Mouse (Mus musculus) mesoderm, embryonic 11.5 days (tissue): ENCODE results near the gene A730071L15Rik.

ENCODE experiments used
- DNase-seq: peaks from one replicate; pipeline ENCODE4 v3.0.0-alpha.2; 2012; ENCODE audit warnings: low read depth, low spot score

The A730071L15Rik gene

DNA sequence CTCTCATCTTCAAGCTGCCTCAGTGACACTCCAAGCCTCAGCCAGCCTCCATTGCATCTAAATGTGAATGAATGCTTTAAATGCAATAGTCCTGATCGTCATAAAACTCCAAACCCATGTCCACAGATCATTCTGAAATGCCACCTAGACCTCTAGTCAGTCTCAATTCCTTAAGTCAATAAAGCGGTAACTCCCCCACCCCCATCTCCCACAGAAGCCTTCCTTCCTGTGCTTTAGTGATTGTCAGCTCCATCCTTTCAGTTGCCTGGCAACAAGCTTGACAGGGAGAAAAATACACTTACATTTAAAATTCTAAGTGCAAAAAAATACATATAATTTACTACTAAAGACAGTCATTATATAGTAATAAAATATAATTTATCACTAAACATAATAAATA lies 16.6 kb upstream of the A730071L15Rik start:
- no peak for DNase-seq

DNA sequence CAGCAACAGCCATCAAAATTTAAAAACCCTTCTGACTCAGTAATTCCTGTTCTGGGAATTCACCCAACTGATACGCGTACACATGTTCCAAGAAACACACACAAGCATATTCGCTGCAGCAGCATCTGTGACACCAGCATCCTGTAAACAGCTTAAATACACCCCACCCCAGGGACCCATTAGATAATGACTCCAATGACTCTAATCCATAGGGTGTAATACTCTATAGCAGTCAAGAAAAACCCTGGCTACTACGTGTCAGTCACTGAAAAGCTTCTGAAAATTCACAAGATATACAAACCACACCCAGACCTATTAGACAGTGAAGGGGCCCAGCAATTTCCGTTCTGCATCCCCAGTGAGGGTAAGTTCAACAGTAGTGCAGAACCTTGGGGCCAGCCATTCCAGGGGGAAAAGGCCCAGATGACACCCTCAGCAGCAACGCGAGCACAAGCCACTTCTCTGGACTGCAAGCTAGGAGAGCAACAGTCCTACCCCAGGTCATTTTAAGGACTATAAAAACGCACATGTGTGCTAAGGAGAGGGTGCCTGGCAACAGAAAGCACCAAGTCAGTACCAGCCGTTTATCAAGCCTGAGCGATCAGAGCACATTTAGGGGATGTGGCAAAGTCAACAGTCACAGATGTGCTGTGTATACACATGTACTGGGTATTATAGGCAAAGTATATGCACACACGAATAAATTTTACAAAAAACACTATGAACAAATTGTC lies 15.5 kb upstream of the A730071L15Rik start:
- DNase-seq: no peak

DNA sequence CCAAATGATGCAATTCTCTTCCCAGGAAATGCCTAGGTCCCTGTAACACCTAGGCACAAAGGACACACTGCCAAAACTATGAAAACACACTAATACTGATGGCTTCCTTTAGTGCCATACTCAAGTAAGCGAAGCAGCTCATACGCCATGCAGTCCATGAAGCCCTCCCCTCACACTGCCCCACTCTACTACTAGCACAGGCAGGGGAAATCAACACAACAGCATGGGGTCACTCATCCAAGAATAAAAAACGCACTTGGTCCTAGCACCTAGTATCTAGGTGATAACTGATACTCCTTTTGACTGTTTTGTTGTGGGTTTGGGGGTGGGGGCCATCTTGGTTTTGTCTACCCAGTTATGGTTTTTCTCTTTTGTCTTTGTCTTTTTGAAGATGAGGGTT lies 12.4 kb upstream of the A730071L15Rik start:
- no peak for DNase-seq

DNA sequence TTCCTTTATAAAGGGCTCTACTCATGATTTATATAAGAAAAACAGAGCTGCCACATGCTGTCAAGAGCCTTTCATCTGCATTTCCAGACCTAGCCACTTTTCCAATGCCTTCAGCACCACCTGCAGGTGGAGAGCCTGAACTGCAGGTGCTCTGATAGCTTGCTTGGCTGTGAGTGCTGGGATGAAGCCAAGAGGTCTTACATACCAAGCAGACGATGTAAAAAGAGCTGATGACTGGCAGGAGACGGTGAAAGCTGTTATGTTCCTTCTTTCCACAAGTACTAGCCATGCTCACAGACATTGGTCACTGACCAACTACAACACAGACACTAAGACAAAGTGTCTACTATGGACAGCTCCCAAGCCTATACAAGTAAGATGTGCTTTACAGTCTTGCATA lies 12.0 kb upstream of the A730071L15Rik start:
- peak; percentile 90 for DNase-seq

DNA sequence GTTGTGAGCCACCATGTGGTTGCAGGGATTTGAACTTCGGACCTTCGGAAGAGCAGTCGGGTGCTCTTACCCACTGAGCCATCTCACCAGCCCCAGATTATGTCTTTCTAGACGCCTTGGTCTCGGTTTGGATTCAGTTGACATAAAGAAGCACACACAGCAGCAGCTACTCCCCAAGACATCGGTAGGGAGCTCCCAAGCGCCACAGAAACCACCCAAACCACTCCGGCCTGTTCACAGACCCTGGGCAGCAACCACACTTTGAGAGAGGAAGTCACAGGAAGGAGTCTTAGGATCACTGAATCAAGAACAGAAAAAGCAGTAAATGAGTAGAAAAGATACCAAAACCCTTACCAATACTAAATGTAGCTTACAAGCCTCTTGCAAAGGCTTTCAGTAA lies 3.0 kb upstream of the A730071L15Rik start:
- DNase-seq: no peak

DNA sequence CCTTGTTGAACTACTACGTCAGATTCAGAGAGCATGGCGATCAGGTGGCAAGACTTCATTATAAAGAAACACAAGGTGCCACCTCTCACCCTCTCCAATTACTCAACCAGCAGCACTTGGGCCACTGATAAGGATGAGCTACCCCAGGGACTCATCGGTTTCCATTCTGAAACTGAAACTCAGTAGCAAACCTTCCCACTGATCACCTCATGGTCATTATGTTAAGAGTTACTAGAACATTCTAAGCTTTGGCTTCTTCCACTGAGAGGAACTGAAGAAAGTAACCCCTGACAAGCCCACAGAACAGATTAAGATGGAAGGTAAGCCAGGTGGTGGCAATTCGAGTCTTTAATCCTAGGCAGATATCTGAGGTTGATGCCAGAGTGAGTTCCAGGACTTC lies 1.4 kb upstream of the A730071L15Rik start:
- DNase-seq: no peak

DNA sequence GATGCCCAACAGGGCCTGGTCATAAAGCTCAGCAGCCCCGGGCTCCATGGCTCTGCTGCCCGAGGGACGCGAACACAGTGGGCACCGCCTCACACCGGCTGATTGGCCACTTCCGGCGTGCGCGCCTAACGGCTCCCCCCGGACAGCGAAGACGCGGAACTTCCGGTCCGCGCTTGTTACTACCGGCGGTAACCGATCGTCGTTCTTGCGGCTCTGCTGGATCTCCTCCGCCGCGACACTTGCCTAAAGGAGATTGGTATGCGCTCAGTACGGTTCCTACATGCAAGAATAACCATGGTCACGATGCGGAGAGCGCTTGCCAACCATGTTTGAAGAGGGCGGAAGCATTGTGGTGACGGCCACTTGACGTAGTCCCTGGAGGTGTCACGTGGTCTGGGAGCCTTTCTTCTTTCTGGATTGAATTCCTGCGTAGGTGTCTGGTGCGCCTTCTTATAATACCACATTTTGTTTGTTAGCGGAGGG lies 299 bp downstream of the A730071L15Rik start, which contains the start of gene Nudcd3:
Nudcd3 (minus strand) TSS at position 329 of the 483 bp plus-strand sequence.
- peak; percentile 90 for DNase-seq

DNA sequence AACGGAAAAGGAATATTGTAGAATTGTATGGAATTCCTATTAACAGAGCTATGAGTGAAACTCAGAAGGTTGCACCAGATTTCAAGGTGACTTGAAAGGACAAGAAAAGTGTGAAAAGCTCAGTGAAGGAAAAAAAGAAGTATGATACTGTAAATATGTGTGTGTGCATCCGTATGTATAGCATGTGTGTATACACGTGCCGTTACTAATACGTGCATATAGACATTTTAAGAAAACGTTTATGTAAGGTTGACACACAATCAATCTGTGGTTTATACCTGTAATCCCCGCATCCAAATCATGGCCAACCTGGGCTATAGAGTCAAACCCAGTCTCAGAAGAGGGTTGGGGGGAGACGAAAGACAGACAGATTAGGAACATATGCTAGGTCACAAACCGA lies 741 bp downstream of the A730071L15Rik start:
- DNase-seq: no peak

DNA sequence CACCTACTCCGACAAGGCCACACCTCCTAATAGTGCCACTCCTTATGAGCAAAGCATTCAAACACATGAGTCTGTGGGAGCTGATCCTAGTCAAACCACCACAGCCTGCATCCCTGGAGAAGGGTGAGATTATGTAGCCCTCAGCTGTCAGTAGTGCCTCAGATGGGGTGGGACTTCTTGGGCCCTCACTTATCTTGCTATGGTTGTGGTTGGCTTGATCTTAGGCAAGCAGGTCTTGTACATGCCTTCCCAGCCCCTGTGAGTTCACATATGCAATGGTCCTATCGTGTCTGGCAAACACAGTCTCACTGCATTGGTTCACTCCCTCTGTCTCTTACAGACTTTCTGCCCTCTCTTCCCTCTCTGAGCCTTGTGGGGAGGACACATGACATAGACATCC lies 7.3 kb downstream of the A730071L15Rik start:
- DNase-seq: no peak

DNA sequence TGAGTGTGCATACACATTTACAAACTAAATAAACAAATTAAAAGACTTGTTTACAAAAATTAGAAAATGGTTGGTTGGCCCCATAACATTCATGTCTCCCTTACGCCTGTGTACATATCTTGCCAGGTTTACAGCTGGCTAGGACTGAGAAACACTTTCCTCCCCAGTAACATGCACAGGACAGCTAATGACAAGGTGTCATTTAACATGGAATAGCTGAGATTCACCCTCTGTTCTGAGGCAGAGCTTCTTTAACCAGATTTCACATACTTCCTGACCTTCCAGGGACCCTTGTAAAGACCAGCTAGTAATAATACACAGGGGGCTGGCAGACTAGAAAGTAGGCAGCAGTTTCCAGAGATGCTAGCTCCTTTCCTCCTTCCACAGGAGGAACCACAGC lies 8.3 kb downstream of the A730071L15Rik start:
- DNase-seq: no peak

DNA sequence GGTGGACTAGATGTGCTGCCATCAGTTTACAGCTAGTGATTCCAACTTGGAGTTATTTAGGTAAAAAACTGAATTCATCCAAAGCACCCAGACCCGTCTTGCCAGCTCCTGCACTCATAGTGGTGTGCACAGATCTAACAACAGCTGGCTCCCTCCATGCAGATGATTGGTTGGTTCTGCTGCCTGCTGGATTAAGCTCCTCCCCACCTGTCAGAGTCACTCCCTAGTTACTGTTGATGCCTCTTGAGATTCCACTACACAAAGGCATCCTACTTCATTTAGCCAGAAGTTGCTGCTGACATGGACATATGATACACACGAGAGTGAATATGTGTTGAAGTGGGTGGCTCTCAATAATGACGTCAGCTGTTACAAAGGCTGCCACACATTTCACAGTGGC lies 17.0 kb downstream of the A730071L15Rik start:
- DNase-seq: no peak

DNA sequence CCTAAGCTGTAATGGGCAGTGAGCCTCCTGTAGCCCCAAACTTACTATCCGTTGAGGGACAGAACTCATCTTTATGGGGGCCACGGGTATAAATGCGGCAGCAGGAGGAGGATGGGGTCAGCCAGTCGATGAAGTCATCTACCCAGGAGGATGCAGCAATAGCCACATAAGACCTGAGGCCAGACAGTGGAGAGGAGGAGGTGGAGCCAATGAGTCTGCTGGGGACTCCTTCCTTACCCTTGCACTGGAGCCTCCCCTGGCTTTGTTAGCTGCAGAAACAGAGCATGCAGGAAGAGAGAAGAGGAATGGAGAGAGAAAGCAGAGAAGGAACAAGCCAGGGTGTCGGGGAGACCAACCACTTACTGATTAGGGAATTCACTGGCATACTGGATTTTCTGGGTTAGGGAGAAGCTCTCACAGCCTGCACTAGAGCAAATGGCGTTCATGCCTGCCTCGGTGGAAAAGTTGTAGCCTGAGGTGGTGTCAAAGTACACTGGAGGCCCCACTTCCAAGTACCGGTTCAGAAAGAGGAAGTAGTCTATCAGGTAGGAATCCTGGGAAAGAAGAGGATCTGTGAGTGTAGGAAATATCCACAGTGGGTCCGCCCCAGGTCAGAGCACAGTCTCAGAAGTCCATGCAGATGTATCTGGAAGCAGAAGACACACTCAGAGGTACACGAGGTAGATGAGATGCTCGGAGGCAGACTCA lies 18.5 kb downstream of the A730071L15Rik start:
- no peak for DNase-seq

DNA sequence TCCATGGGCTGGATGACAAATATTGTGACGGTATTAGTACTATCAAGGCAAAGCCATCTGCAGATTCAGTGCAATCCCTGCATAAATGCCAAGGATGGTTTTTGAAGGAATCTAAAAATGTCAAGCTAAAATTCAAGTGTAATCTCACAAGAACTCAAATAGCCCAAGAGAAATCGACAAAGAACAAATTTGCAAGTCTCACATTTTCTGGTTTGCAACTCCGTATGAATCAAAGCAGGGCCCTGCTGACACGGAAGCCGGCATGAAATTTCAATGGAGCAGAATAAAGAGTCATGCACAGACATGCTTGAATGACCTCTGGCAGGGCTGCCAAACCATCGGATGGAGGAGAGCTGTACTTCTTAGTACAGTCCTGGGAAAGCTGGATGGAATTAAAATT lies 20.1 kb downstream of the A730071L15Rik start:
- DNase-seq: no peak

DNA sequence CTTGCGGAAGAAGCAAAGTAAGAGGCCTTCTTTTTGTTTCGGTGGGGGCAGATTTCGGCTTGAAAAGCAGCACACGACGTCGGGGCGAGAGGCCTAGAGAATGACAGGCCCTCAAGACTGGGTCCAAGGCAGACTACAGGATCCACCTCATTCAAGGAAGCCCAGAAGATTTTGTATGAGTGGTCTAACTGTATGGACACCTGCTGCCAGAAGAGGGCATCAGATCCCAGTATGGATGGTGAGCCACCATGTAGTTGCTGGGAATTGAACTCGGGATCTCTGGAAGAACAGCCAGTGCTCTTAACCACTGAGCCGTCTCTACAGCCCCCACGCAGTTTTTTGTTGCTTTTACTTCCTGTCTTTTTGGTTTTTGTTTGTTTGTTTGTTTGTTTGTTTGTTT lies 22.4 kb downstream of the A730071L15Rik start:
- no peak for DNase-seq

DNA sequence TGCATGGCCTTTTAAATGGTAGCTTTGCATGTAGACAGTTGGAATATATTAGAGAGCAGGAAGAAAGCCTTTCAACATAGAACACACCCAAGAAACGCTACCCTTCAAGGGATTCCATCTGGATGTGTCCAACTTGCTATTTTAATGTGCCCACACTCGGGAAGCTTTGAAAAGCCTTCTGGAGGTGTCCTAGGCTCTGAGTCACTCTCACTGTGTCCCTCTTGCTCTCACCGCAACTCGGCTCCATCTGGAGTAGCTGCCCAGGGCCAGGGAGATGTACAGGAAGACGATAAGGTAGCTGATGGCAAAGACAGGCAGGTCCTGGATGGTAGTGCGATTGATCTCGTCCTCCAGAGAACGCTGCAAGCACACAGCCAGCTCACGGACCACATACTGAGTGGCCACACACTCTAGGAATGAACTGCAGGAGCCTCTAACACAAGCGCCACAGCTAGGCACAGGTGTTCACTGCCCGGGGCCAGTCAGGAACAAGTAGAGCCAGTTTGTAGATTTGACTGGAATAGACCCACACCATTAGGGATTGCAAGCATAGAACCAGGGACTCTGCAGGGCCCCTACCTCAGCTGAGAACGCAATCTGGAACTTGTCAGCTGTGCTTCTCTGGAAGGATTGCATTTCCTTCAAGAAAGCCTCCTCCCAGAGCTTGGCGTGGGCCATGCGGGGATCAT lies 24.9 kb downstream of the A730071L15Rik start:
- DNase-seq: no peak

DNA sequence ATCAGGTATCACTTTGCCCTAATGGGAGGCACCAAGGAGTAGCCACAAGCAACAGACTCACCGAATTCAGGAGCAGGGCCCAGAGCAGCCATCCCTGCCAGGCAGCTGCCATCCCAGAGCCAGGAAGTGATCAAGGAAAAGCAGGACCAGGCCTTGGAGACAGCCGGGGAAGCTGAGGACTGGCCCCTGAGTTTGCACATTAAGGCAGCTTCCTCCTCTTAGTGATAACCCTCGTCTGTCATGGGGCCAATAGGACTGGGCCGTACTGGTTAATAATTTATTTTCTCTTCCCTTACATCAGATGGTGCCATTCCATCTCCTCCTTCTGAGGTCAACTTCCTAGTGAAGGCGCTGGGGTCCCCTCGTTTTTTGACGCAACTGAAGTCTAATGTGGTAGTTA lies 30.2 kb downstream of the A730071L15Rik start, which contains the start of gene Npc1l1:
Npc1l1 (minus strand) TSS at position 132 of the 400 bp plus-strand sequence.
- DNase-seq: no peak

DNA sequence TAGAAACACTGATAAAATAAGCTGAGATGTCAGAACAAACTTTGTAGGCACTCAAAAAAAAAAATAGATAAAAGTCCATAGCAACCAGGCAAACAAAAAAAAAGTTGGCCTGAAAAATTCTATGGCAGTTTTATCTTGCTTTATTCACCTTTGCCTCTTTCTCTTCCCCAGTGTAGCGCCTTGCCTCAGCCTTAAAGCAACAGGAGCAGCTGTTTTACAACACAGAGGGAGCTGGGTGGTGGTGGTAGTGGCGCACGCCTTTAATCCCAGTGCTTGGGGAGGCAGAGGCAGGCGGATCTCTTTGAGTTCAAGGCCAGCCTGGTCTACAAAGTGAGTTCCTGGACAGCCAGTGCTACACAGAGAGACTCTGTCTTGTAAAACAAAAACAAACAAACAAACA lies 33.2 kb downstream of the A730071L15Rik start:
- DNase-seq: no peak

DNA sequence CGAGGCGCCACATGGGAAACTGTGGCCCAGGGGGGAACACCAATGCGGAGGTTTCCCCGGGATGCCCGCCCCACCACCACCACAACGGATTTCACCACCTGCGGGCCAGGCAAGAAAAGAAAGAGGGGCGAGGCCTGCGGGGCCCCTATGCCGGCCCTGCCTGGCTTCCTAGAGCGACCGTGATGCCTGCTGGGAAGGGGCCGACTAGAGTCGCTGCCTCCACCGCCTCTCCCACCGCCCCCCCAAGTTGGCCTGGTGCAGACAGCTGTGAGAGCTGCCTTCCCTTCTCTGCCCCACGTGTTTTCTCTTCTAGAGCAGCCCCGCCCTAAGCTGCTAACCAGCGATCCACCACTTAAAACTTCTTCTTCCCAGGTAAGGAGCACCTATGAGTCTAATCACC lies 44.9 kb downstream of the A730071L15Rik start:
- no peak for DNase-seq
